Mouse (Mus musculus): ENCODE data around the gene Pi4k2b.

- no peak for TF ChIP-seq POLR2A (IDR thresholded peaks at IDR 0.05; ENCODE audit: low read depth, low read length)
- TF ChIP-seq CTCF (conservative IDR thresholded peaks at IDR 0.05; ENCODE audit: insufficient read depth, insufficient read length, low read depth, low read length) = no peak
These were observed 21.2 kb downstream of the Pi4k2b start for GRCm38 (mm10) chr5:52762586-52762985.

Data from kidney, adult 2 months (tissue).